Mouse (Mus musculus) ES-E14 (cell line): ENCODE data around the gene AY074887. TPM values are rescaled to one million over a fixed set of nuclear protein-coding genes. Genes with fewer than 3 reads are reported as not detected.

Source experiments
- DNase-seq: peaks from one replicate; pipeline ENCODE4 v3.0.0-alpha.2; 2013; ENCODE audit warnings: low read depth, low spot score
- H3K27ac ChIP-seq: 2 replicates; pipeline ENCODE4 v1.5.1; 2012; ENCODE audit warnings: low read depth, mild to moderate bottlenecking, low read length, moderate library complexity, mixed read lengths; ENCODE audit not compliant: poor library complexity, insufficient read depth, severe bottlenecking
- H3K36me3 ChIP-seq: 2 replicates; pipeline ENCODE4 v1.6.1; 2012; ENCODE audit warnings: mild to moderate bottlenecking, low read length, moderate library complexity, mixed read lengths; ENCODE audit not compliant: control insufficient read depth, poor library complexity, insufficient read depth, severe bottlenecking
- H3K4me1 ChIP-seq, 2 experiments: fragments of 150-350 bp in 1 of 2; sonication (generic) in 1 of 2; 2 replicates each; pipeline ENCODE4 v1.6.1; 2012; ENCODE audit warnings: low read length in 2 of 2, mild to moderate bottlenecking in 1 of 2, mixed read lengths in 1 of 2; ENCODE audit not compliant: control insufficient read depth in 2 of 2, insufficient read depth in 2 of 2, poor library complexity in 1 of 2
- H3K4me3 ChIP-seq, 2 experiments: fragments of 150-350 bp in 1 of 2; sonication (generic) in 1 of 2; 2 replicates each; pipeline ENCODE4 v1.5.1; 2012; ENCODE audit warnings: low read length in 2 of 2, low read depth in 1 of 2, mild to moderate bottlenecking in 1 of 2, mixed read lengths in 1 of 2; ENCODE audit not compliant: insufficient read depth in 1 of 2, poor library complexity in 1 of 2, severe bottlenecking in 1 of 2
- H3K9ac ChIP-seq: 2 replicates; pipeline ENCODE4 v1.6.1; 2012; ENCODE audit warnings: low read depth, mild to moderate bottlenecking, low read length, mixed read lengths; ENCODE audit not compliant: poor library complexity, insufficient read depth, severe bottlenecking
- H3K9me3 ChIP-seq: fragments of 150-350 bp; sonication (generic); 2 replicates; pipeline ENCODE4 v1.6.1; 2012; ENCODE audit warnings: low read depth, mild to moderate bottlenecking, low read length; ENCODE audit not compliant: control insufficient read depth, insufficient read depth
- CHD2 ChIP-seq: IDR thresholded peaks from 2 replicates; pipeline ENCODE4 v1.6.1; 2014; ENCODE audit warnings: mild to moderate bottlenecking, low read depth, low read length, inconsistent platforms
- HCFC1 ChIP-seq: IDR thresholded peaks from 2 replicates; pipeline ENCODE4 v1.6.1; 2012; ENCODE audit warnings: low read length, inconsistent platforms, borderline replicate concordance; ENCODE audit not compliant: insufficient read depth
- MAFK ChIP-seq: IDR thresholded peaks from 2 replicates; pipeline ENCODE4 v1.6.1; 2014; ENCODE audit warnings: mild to moderate bottlenecking, low read depth, low read length, inconsistent platforms; ENCODE audit not compliant: insufficient read depth
- ZC3H11A ChIP-seq: IDR thresholded peaks from 2 replicates; pipeline ENCODE4 v1.6.1; 2012; ENCODE audit warnings: low read depth, mild to moderate bottlenecking, inconsistent platforms, low read length, borderline replicate concordance
- ZNF384 ChIP-seq: IDR thresholded peaks from 2 replicates; pipeline ENCODE4 v1.6.1; 2012; ENCODE audit warnings: low read depth, low read length, inconsistent platforms
- in situ Hi-C, 2 experiments: fragments of 600-800 bp; cut with MboI; formaldehyde crosslinking; loops; one replicate each; pipeline ENCODE4 v1.15.1; 2025; ENCODE audit warnings: low sequenced_read_pairs in 2 of 2, inconsistent platforms in 1 of 2; ENCODE audit not compliant: unreplicated experiment in 2 of 2
- total RNA-seq: library from RNA; depleted of rRNA; stranded (reverse); fragments of 300-350 nt; gene quantifications from 2 replicates; pipeline ENCODE4 v1.2.3, GENCODE M21; 2012

Gene AY074887
- total RNA-seq, 1 experiment, result 0.49 TPM

DNA sequence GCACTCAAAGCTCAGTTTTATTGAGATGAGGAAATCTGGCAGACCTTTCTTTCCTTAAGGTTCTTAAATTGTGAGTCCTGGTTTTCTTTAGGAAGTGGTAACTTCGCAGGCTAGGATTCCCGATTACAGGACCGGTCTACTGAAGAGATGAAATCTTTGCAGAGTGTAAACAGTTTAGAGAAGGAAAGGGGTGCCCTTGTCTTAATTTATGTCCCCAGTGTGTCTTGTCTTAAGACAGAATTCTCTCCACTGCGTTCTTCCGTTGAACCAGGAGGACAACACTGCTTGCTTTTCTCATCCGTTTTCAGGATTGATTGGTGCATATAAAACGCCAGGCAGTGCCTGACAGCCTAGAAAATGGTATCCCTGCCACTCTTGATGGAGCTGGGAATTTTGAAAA lies 31.6 kb upstream of the AY074887 start:
- DNase-seq, result no peak
- Histone ChIP-seq H3K27ac (no peak overlapping the region), H3K9ac (no peak overlapping the region), H3K4me3 (no peak overlapping the region), H3K4me1 (0 out of 4 replicates have a peak, but pooled peaks cover 0 to 2% of the 10 kb centered on the region in 2 experiments), H3K9me3 (no peaks in the 10 kb centered on the region), H3K36me3 (no peaks in the 10 kb centered on the region)
- TF ChIP-seq ZNF384, result no peak
- no peak for TF ChIP-seq ZC3H11A
- no peak for TF ChIP-seq CHD2
- no peak for TF ChIP-seq MAFK
- TF ChIP-seq HCFC1, result no peak
- in situ Hi-C loops, result no loop called here

DNA sequence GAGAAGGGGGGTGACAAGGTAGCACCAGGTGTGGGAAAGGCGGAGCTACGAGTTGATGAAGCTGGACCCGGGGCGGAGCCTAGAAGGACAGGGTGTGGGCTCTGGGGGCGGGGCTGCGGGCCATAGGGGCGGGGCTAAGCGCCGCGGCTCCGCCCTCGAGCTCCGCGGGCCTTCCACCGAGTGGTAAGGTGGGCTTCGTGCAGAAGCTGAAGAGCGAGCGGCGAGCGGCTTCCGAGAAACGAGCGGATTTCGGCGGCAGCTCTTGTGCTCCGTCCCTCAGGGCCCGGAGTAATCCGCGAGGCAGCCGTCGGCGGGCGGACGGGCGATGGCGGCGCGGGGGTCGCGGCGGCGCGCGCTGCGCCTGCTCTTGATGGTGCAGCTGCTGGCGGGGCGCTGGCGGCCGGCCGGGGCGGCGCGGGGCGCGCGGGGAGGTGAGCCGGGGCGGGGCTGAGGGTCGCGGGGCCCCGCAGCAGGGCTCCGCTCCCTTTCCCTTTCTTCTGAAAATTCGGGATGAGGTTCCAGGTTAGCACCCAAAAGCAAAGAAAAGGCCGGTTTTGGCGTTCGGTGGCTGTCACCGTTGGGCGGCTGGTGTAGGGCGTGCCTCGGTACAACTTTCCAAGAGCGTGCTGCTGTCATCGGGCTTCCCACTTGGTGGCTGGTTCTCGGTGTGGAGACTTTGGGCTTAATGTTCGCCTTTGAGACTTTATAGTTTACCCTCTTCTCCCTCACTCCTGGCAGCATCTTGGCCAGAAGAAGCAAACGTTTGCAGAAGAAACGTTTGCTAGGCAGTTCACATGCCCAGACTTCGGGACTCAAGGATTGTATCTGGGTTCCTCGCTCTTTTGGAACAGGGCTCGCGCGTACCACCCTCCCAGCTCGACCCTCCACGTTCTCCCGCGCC lies 30.7 kb upstream of the AY074887 start:
- Histone ChIP-seq H3K4me3 (peak overlapping the region; percentile 86 to 94), H3K36me3 (no peaks in the 10 kb centered on the region), H3K4me1 (0 out of 4 replicates have a peak, but pooled peaks cover 0 to 2% of the 10 kb centered on the region in 2 experiments), H3K9ac (peak overlapping the region; percentile 77), H3K27ac (no peak overlapping the region), H3K9me3 (no peaks in the 10 kb centered on the region)
- no peak for TF ChIP-seq MAFK
- TF ChIP-seq CHD2, result no peak
- TF ChIP-seq ZNF384, result no peak
- no peak for TF ChIP-seq HCFC1
- TF ChIP-seq ZC3H11A, result no peak
- DNase-seq, result peak; percentile 57
- in situ Hi-C loops, result no loop called here

GRCm38 (mm10) chr9:54980674-54981073 lies 29.9 kb upstream of the AY074887 start, which contains the start of gene Chrna5:
TSS of gene Chrna5 (plus strand) at chr9:54980880.
- Histone ChIP-seq H3K36me3 (no peaks in the 10 kb centered on the region), H3K9me3 (no peaks in the 10 kb centered on the region), H3K4me3 (peak within 1 kb of the TSS; percentile 86 to 94), H3K9ac (peak within 1 kb of the TSS; percentile 77), H3K27ac (no peak within 1 kb of the TSS), H3K4me1 (0 out of 4 replicates have a peak, but pooled peaks cover 0 to 2% of the 10 kb centered on the region in 2 experiments)
- TF ChIP-seq MAFK (no peak), CHD2 (no peak), HCFC1 (no peak), ZC3H11A (no peak), ZNF384 (no peak)
- DNase-seq, result no peak
- in situ Hi-C loops, result no loop called here

GRCm38 (mm10) chr9:54969972-54970637 lies 19.3 kb upstream of the AY074887 start:
- no peak overlapping the region for H3K4me3 ChIP-seq
- peaks cover 3 to 4% of the 10 kb centered on the region in 2 experiments; a peak in 3 of 4 replicates for H3K4me1 ChIP-seq
- in situ Hi-C loops, result no loop called here
- no peak overlapping the region for H3K9ac ChIP-seq
- H3K27ac ChIP-seq, result no peak overlapping the region
- no peak for DNase-seq
- H3K36me3 ChIP-seq, result no peaks in the 10 kb centered on the region
- no peaks in the 10 kb centered on the region for H3K9me3 ChIP-seq
- TF ChIP-seq CHD2 (no peak), HCFC1 (no peak), ZC3H11A (no peak), ZNF384 (no peak), MAFK (no peak)
